Mouse (Mus musculus): ENCODE measurements around the gene Raver1.
A peak's percentile ranks its signal among the peaks of the same experiment; 100 is the strongest.

The Raver1 gene

GRCm38 (mm10) chr9:21036666-21037065 is 55.1 kb downstream of the Raver1 start:
- DNase-seq = no peak

DNA sequence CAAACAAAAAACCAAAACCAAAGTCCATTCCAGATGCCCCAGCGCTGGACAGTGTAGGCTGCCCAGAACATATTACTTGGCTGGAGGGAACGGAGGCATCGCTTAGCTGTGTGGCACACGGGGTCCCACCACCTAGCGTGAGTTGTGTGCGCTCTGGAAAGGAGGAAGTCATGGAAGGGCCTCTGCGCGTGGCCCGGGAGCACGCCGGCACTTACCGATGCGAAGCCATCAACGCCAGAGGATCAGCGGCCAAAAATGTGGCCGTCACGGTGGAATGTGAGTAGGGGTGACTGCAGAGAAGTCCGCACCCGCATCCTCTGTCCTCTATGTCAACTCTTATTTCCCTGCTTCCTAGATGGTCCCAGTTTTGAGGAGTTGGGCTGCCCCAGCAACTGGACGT is 55.6 kb downstream of the Raver1 start:
- DNase-seq = no peak

DNA sequence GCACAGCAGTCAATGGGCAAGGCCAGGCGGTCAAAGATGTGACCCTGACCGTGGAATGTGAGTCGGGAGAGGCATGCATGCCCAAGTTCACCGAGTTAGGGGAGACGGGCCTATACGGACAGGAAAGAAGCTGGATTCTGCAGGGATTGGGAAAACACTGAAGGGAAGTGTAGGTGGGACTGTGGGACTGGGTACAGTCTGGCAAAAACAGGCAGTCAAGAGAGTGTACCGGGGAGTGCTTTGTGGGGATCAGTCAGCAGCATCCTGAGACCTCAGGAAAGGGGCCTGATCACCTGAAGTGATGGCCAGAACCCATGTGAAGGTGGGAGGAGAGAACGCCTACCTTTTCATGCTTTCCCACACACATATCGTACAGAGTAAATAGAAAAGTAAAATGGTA is 56.2 kb downstream of the Raver1 start:
- no peak for DNase-seq

GRCm38 (mm10) chr9:21034481-21035085 is 57.2 kb downstream of the Raver1 start:
- DNase-seq = no peak

GRCm38 (mm10) chr9:21033136-21033535 is 58.7 kb downstream of the Raver1 start:
- peak; percentile 30 for DNase-seq

GRCm38 (mm10) chr9:21032491-21032890 is 59.3 kb downstream of the Raver1 start:
- no peak for DNase-seq

- peak; percentile 24 for DNase-seq
Measured at GRCm38 (mm10) chr9:21031896-21032351, 59.9 kb downstream of the Raver1 start, which contains the start of gene Icam5. Gene Icam5, plus strand, starts transcription at chr9:21032073.

- no peak for DNase-seq
Measured at GRCm38 (mm10) chr9:21031251-21031895, 60.4 kb downstream of the Raver1 start.

DNA sequence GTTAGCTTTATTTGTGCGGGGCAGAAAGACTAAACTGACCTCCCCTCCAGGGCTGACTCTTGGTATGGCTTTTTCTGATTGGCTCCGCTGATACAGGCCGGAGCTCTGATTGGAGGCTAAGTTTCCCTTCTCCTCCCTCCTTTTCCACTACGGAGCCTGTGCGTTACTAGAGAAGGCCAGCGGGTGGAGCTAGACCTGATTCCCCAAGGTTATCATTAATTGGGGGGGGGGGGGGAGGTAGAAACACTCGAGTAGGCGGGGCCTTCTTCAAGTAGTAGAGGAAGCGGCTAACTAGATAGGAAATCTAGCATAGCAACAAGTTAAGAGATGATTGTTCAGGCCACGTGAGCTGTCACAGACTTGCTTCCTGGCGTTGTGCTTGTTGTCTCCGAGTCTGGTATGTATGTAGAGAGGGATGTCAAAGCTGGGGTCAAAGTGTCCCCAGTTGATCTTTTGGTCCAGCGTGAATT is 61.0 kb downstream of the Raver1 start:
- peak; percentile 84 for DNase-seq

GRCm38 (mm10) chr9:21030055-21030600 is 61.7 kb downstream of the Raver1 start:
- DNase-seq = no peak

DNA sequence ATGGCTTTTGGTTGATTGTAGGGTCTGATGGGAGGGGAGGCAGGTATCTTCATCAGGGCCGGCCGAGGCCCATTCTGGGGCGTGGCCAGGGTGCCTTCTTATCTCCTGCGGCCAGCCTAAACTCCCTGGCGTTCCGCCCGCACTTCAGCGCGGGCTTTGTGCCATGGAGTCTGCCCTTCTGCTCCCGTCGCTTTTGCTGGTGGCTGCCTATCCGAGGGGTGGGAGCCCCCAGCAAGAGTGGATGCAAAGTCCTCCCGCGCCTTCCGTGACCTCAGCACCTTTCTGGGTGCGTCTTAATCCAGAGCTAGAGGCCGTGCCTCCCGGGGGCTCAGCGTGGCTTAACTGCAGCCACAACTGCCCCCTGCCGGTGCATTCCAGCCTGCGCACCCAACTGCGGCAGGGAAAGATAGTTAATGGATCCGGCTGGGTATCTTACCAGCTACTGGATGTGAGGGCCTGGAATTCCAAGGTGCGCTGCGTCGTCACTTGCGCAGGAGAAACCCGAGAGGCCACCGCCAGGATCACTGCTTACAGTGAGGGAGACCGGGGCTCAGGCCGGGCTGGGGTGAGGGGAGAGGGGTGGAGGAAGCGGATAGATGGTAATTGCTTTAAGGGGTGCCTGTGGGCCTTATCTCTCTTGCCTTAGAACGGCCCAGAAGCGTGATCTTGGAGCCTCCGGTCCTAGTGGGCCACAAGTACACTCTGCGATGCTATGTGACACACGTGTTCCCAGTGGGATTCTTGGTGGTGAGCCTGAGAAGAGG is 62.3 kb downstream of the Raver1 start, which contains the start of gene Icam4:
Gene Icam4, plus strand, starts transcription at position 83 of the 764 bp plus-strand sequence.
- DNase-seq = peak; percentile 56

GRCm38 (mm10) chr9:21028560-21029110 is 63.2 kb downstream of the Raver1 start:
- DNase-seq = no peak

GRCm38 (mm10) chr9:21027774-21028290 is 64.0 kb downstream of the Raver1 start:
- DNase-seq = no peak

- DNase-seq = no peak
Measured at GRCm38 (mm10) chr9:21026849-21027248, 65.0 kb downstream of the Raver1 start.

- no peak for DNase-seq
Measured at GRCm38 (mm10) chr9:21025258-21025810, 66.5 kb downstream of the Raver1 start.

Data from cerebellum, adult 9-10 months (tissue).